Mouse (Mus musculus) CH12.LX (cell line): ENCODE measurements around the gene Jkamp. TPM values are rescaled to one million over a fixed set of nuclear protein-coding genes. Genes with fewer than 3 reads are reported as not detected.

ENCODE experiments used
- DNase-seq: peaks from one replicate; pipeline ENCODE4 v3.0.0-alpha.2; 2013; ENCODE audit errors: extremely low read depth
- H3K27ac ChIP-seq: 2 replicates; pipeline ENCODE4 v1.5.1; 2012; ENCODE audit warnings: low read depth, mild to moderate bottlenecking, control low read depth, moderate library complexity; ENCODE audit not compliant: insufficient read depth
- H3K27me3 ChIP-seq: replicated peaks from 2 replicates; pipeline ENCODE3; 2012; ENCODE audit warnings: inconsistent platforms
- H3K36me3 ChIP-seq, 2 experiments: replicated peaks in 1 of 2; 2 replicates each; pipeline versions ENCODE3 to v1.6.1; 2012; ENCODE audit warnings: inconsistent platforms in 1 of 2, low read length in 1 of 2, mild to moderate bottlenecking in 1 of 2, mixed read lengths in 1 of 2, moderate library complexity in 1 of 2; ENCODE audit not compliant: control insufficient read depth in 1 of 2, insufficient read depth in 1 of 2
- H3K4me1 ChIP-seq, 2 experiments: 2 replicates each; pipeline ENCODE4 v1.6.1; 2012; ENCODE audit warnings: inconsistent platforms in 1 of 2, moderate library complexity in 1 of 2; ENCODE audit not compliant: insufficient read depth in 2 of 2, control insufficient read depth in 1 of 2
- H3K4me2 ChIP-seq: 2 replicates; pipeline ENCODE4 v1.6.1; 2012; ENCODE audit warnings: low read depth, mild to moderate bottlenecking, control low read depth; ENCODE audit not compliant: poor library complexity, insufficient read depth, severe bottlenecking
- H3K4me3 ChIP-seq, 3 experiments: fragments of 150-350 bp in 1 of 3; sonication (generic) in 1 of 3; replicated peaks in 1 of 3; 2 replicates each; pipeline versions ENCODE3 to v1.5.1; 2011 to 2012; ENCODE audit warnings: low read depth in 2 of 3, low read length in 2 of 3, mild to moderate bottlenecking in 2 of 3, moderate library complexity in 2 of 3, control low read depth in 1 of 3, improper control_type of control experiment in 1 of 3, inconsistent platforms in 1 of 3, mixed read lengths in 1 of 3; ENCODE audit not compliant: poor library complexity in 1 of 3
- H3K79me2 ChIP-seq: replicated peaks from 2 replicates; pipeline ENCODE4 v1.6.1; 2012; ENCODE audit warnings: mild to moderate bottlenecking, moderate library complexity; ENCODE audit not compliant: control insufficient read depth, poor library complexity, insufficient read depth, severe bottlenecking; ENCODE audit errors: extremely low read depth
- H3K9ac ChIP-seq: 2 replicates; pipeline ENCODE4 v1.6.1; 2012; ENCODE audit warnings: low read depth, mild to moderate bottlenecking, control low read depth, moderate library complexity; ENCODE audit not compliant: insufficient read depth
- H3K9me3 ChIP-seq: replicated peaks from 2 replicates; pipeline ENCODE3; 2012; ENCODE audit warnings: low read length, inconsistent platforms, mixed read lengths
- BHLHE40 ChIP-seq: IDR thresholded peaks from 2 replicates; pipeline ENCODE4 v1.6.1; 2011; ENCODE audit warnings: mild to moderate bottlenecking, low read depth, low read length, improper control_type of control experiment
- CHD1 ChIP-seq: IDR thresholded peaks from 2 replicates; pipeline ENCODE4 v1.6.1; 2012; ENCODE audit warnings: low read depth, low read length, improper control_type of control experiment, inconsistent platforms
- CHD2 ChIP-seq: IDR thresholded peaks from 2 replicates; pipeline ENCODE4 v1.6.1; 2011; ENCODE audit warnings: low read length, improper control_type of control experiment
- E2F4 ChIP-seq: IDR thresholded peaks from 2 replicates; pipeline ENCODE4 v1.6.1; 2011; ENCODE audit warnings: low read depth, low read length, improper control_type of control experiment; ENCODE audit not compliant: insufficient replicate concordance
- ELF1 ChIP-seq: IDR thresholded peaks from 2 replicates; pipeline ENCODE4 v1.6.1; 2014; ENCODE audit warnings: low read depth, mild to moderate bottlenecking, inconsistent platforms, low read length, improper control_type of control experiment
- EP300 ChIP-seq: IDR thresholded peaks from 2 replicates; pipeline ENCODE4 v1.6.1; 2011; ENCODE audit warnings: low read length, improper control_type of control experiment
- GABPA ChIP-seq: IDR thresholded peaks from 2 replicates; pipeline ENCODE4 v1.6.1; 2012; ENCODE audit warnings: low read depth, low read length, improper control_type of control experiment, inconsistent platforms; ENCODE audit not compliant: insufficient replicate concordance
- HCFC1 ChIP-seq: IDR thresholded peaks from 2 replicates; pipeline ENCODE4 v1.6.1; 2012; ENCODE audit warnings: low read depth, mild to moderate bottlenecking, inconsistent platforms, low read length, improper control_type of control experiment
- IRF4 ChIP-seq: IDR thresholded peaks from 2 replicates; pipeline ENCODE4 v1.6.1; 2014; ENCODE audit warnings: low read depth, mild to moderate bottlenecking, inconsistent platforms, low read length, improper control_type of control experiment
- JUN ChIP-seq: IDR thresholded peaks from 2 replicates; pipeline ENCODE4 v1.6.1; 2011; ENCODE audit warnings: low read depth, mild to moderate bottlenecking, low read length, improper control_type of control experiment, moderate library complexity; ENCODE audit not compliant: insufficient read depth
- JUND ChIP-seq: conservative IDR thresholded peaks from 2 replicates; pipeline ENCODE4 v1.6.1; 2011; ENCODE audit warnings: low read depth, low read length, improper control_type of control experiment
- KAT2A ChIP-seq: IDR thresholded peaks from 2 replicates; pipeline ENCODE4 v1.6.1; 2012; ENCODE audit warnings: low read length, improper control_type of control experiment, inconsistent platforms; ENCODE audit not compliant: insufficient replicate concordance
- MAFK ChIP-seq: IDR thresholded peaks from 2 replicates; pipeline ENCODE4 v1.6.1; 2011; ENCODE audit warnings: low read length, improper control_type of control experiment; ENCODE audit not compliant: insufficient replicate concordance
- MAX ChIP-seq: IDR thresholded peaks from 2 replicates; pipeline ENCODE4 v1.6.1; 2011; ENCODE audit warnings: low read length, improper control_type of control experiment
- MAZ ChIP-seq: IDR thresholded peaks from 2 replicates; pipeline ENCODE4 v1.6.1; 2012; ENCODE audit warnings: low read depth, mild to moderate bottlenecking, inconsistent platforms, low read length, improper control_type of control experiment, moderate library complexity
- MEF2A ChIP-seq: IDR thresholded peaks from 2 replicates; pipeline ENCODE4 v1.6.1; 2014; ENCODE audit warnings: low read depth, mild to moderate bottlenecking, inconsistent platforms, low read length, improper control_type of control experiment, borderline replicate concordance
- MXI1 ChIP-seq: IDR thresholded peaks from 2 replicates; pipeline ENCODE4 v1.6.1; 2011; ENCODE audit warnings: mild to moderate bottlenecking, low read depth, low read length, improper control_type of control experiment
- MYC ChIP-seq: IDR thresholded peaks from 2 replicates; pipeline ENCODE4 v1.6.1; 2011; ENCODE audit warnings: low read depth, mild to moderate bottlenecking, improper control_type of control experiment, low read length
- NELFE ChIP-seq: IDR thresholded peaks from 2 replicates; pipeline ENCODE4 v1.6.1; 2011; ENCODE audit warnings: low read depth, low read length, improper control_type of control experiment
- PAX5 ChIP-seq: IDR thresholded peaks from 2 replicates; pipeline ENCODE4 v1.6.1; 2012; ENCODE audit warnings: low read length, inconsistent platforms, mixed read lengths
- POLR2A ChIP-seq: IDR thresholded peaks from 2 replicates; pipeline ENCODE4 v1.6.1; 2011; ENCODE audit warnings: low read depth, mild to moderate bottlenecking, improper control_type of control experiment, low read length
- RCOR1 ChIP-seq: conservative IDR thresholded peaks from 2 replicates; pipeline ENCODE4 v1.6.1; 2012; ENCODE audit warnings: low read depth, mild to moderate bottlenecking, inconsistent platforms, low read length, improper control_type of control experiment
- SIN3A ChIP-seq: IDR thresholded peaks from 2 replicates; pipeline ENCODE4 v1.6.1; 2012; ENCODE audit warnings: low read length, improper control_type of control experiment, inconsistent platforms
- TBP ChIP-seq: conservative IDR thresholded peaks from 2 replicates; pipeline ENCODE4 v1.6.1; 2011; ENCODE audit warnings: low read depth, low read length, improper control_type of control experiment
- UBTF ChIP-seq: IDR thresholded peaks from 2 replicates; pipeline ENCODE4 v1.6.1; 2012; ENCODE audit warnings: low read depth, mild to moderate bottlenecking, inconsistent platforms, low read length, improper control_type of control experiment, moderate library complexity
- USF1 ChIP-seq: IDR thresholded peaks from 2 replicates; pipeline ENCODE4 v1.6.1; 2014; ENCODE audit warnings: low read depth, mild to moderate bottlenecking, inconsistent platforms, low read length, improper control_type of control experiment
- ZC3H11A ChIP-seq: IDR thresholded peaks from 2 replicates; pipeline ENCODE4 v1.6.1; 2012; ENCODE audit warnings: low read depth, mild to moderate bottlenecking, inconsistent platforms, low read length, improper control_type of control experiment
- dilution Hi-C: fragments of 300-500 bp; cut with MboI; formaldehyde crosslinking; loops from 2 replicates; pipeline ENCODE4 v1.14.3; 2020; ENCODE audit warnings: low sequenced_read_pairs; ENCODE audit not compliant: extremely low pct_unique_long_range_greater_than_20kb, extremely low pct_ligation_motif_present
- in situ Hi-C: fragments of 300-500 bp; cut with MboI; formaldehyde crosslinking; loops from 3 replicates; pipeline ENCODE4 v1.14.3; 2019; ENCODE audit warnings: low sequenced_read_pairs, low pct_ligation_motif_present, low pct_unique_long_range_greater_than_20kb, mixed read lengths
- polyA plus RNA-seq: library from polyadenylated mRNA; unstranded; fragments of >175 nt; gene quantifications from 2 replicates; pipeline ENCODE4 v1.2.1, GENCODE M21; 2012; ENCODE audit warnings: low read depth; ENCODE audit not compliant: insufficient read length
- total RNA-seq, 2 experiments: library from RNA; depleted of rRNA; stranded (reverse); fragments of 300-350 nt in 1 of 2; fragments of >200 nt in 1 of 2; gene quantifications; 2 replicates each; pipeline ENCODE4 v1.2.3; 2012 to 2014

Jkamp gene
- total and polyA plus RNA-seq, 3 experiments = 20.0 to 35.0 (median 27.5) TPM

DNA sequence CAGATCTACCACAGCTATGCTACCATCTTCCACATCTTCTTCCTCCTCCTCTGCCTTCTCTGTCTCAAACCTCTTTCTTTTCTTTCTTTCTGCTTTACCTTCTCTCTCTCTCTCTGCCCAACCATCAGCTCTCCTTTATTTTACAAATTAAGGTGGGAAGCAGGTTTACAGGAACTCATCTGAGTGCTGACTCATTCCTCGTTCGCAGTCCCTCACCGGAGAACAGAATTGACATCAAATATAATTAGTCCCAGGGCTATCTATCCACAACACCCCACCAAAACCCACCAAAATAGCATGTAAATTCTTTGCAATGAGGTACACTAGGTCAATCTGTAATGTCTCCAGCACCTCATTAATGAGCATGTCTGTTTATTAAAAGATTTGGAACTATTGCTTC is 3.4 kb upstream of the Jkamp start:
- H3K9ac ChIP-seq = no peak overlapping the region
- no peaks in the 10 kb centered on the region for H3K9me3 ChIP-seq
- no peak for DNase-seq
- dilution Hi-C loops = no loop called here
- in situ Hi-C loops = no loop called here
- no peak overlapping the region for H3K4me2 ChIP-seq
- H3K36me3 ChIP-seq = no peaks in the 10 kb centered on the region
- H3K4me3 ChIP-seq = no peak overlapping the region
- no peak overlapping the region for H3K27ac ChIP-seq
- TF ChIP-seq MXI1 = no peak
- TF ChIP-seq E2F4 = no peak
- TF ChIP-seq, all 38 proteins: peak for 0
- no peaks in the 10 kb centered on the region for H3K27me3 ChIP-seq
- H3K4me1 ChIP-seq = peaks cover 4 to 10% of the 10 kb centered on the region in 2 experiments; a peak in 3 of 4 replicates
- no peaks in the 10 kb centered on the region for H3K79me2 ChIP-seq

DNA sequence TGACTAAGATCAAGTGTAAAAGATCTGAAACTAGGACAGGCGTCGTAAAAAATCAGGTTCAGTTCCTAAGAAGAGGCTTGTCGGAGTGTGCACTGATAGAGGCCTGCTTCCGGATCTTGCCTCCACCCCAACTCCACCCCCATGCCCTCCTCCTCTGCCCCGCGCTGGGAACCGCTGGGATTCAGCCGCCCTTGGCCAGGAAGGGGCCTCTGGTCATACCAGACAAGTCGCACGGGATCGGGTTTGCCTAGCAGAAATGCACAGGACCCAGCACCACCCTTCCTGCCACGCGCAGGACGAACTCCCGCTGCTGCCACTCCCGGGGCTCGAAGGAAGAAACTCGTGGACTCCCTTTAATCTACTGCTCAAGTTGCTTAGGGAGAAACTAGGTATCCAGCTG is 3.0 kb upstream of the Jkamp start:
- dilution Hi-C loops = no loop called here
- H3K4me3 ChIP-seq = no peak overlapping the region
- H3K27ac ChIP-seq = no peak overlapping the region
- H3K4me1 ChIP-seq = peaks cover 4 to 13% of the 10 kb centered on the region in 2 experiments; a peak in 3 of 4 replicates
- H3K9me3 ChIP-seq = no peaks in the 10 kb centered on the region
- no peak for DNase-seq
- no peaks in the 10 kb centered on the region for H3K27me3 ChIP-seq
- H3K9ac ChIP-seq = no peak overlapping the region
- no peak overlapping the region for H3K4me2 ChIP-seq
- no peaks in the 10 kb centered on the region for H3K79me2 ChIP-seq
- H3K36me3 ChIP-seq = no peaks in the 10 kb centered on the region
- in situ Hi-C loops = no loop called here
- TF ChIP-seq PAX5 = no peak
- no peak for TF ChIP-seq MAX
- no peak for TF ChIP-seq MEF2A
- TF ChIP-seq POLR2A = no peak
- TF ChIP-seq NELFE = no peak
- no peak for TF ChIP-seq CHD2
- no peak for TF ChIP-seq RCOR1
- TF ChIP-seq ELF1 = no peak
- no peak for TF ChIP-seq ZC3H11A
- no peak for TF ChIP-seq CHD1
- no peak for TF ChIP-seq SIN3A
- no peak for TF ChIP-seq MYC
- TF ChIP-seq USF1 = no peak
- TF ChIP-seq, all 38 proteins: peak for 0

DNA sequence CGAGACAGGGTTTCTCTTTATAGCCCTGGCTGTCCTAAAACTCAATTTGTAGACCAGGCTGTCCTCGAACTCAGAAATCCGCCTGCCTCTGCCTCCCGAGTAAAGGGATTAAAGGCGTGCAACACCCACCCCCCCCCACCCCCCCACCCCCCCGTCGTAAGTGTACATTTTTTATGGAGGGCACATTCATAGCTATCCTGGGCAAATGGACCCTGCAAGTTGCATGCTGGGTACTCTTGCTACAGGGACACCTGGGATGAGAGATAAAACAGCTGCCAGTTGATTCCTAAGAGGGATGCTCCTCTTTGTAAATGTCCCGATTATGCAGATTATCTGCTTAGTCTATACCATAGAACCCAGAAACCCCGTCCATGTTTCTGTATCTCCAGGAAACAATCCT is 2.1 kb upstream of the Jkamp start:
- no peak for DNase-seq
- dilution Hi-C loops (no loop called here), in situ Hi-C loops (no loop called here)
- Histone ChIP-seq H3K9ac (no peak overlapping the region), H3K79me2 (no peaks in the 10 kb centered on the region), H3K27me3 (no peaks in the 10 kb centered on the region), H3K4me2 (no peak overlapping the region), H3K4me3 (no peak overlapping the region), H3K36me3 (no peaks in the 10 kb centered on the region), H3K4me1 (peaks cover 4 to 21% of the 10 kb centered on the region in 2 experiments; a peak in 3 of 4 replicates), H3K9me3 (no peaks in the 10 kb centered on the region), H3K27ac (no peak overlapping the region)
- no peak for TF ChIP-seq USF1
- no peak for TF ChIP-seq SIN3A
- no peak for TF ChIP-seq MAZ
- no peak for TF ChIP-seq NELFE
- no peak for TF ChIP-seq GABPA
- no peak for TF ChIP-seq JUN
- TF ChIP-seq EP300 = no peak
- no peak for TF ChIP-seq PAX5
- no peak for TF ChIP-seq UBTF
- TF ChIP-seq JUND = no peak
- no peak for TF ChIP-seq IRF4
- TF ChIP-seq MAFK = no peak
- no peak for TF ChIP-seq KAT2A
- no peak for TF ChIP-seq E2F4
- no peak for TF ChIP-seq TBP
- no peak for TF ChIP-seq MEF2A
- no peak for TF ChIP-seq BHLHE40
- TF ChIP-seq HCFC1 = no peak
